Mouse (Mus musculus): ENCODE results near the gene Dnah1. TPM values are rescaled to one million over a fixed set of nuclear protein-coding genes. Genes with fewer than 3 reads are reported as not detected.

The Dnah1 gene
- total RNA-seq (2017), result 1.1 and 1.9 TPM in 2 replicates

- peak; percentile 79 to 86 for ATAC-seq (replicated peaks in 1 of 2; ENCODE audit: insufficient read depth in 1 of 2, low FRiP score in 2 of 2, low TSS enrichment in 1 of 2, low read depth in 1 of 2, poor library complexity in 2 of 2, severe bottlenecking in 2 of 2)
Observed at GRCm38 (mm10) chr14:31323849-31324792, at the start of gene Dnah1. Dnah1 (minus strand) TSS chr14:31323896.

GRCm38 (mm10) chr14:31369377-31369776, 45.7 kb upstream of the Dnah1 start:
- no peak for ATAC-seq (replicated peaks in 1 of 2; ENCODE audit: insufficient read depth in 1 of 2, low FRiP score in 2 of 2, low TSS enrichment in 1 of 2, low read depth in 1 of 2, poor library complexity in 2 of 2, severe bottlenecking in 2 of 2)

GRCm38 (mm10) chr14:31367951-31368350, 44.3 kb upstream of the Dnah1 start:
- no peak for ATAC-seq (replicated peaks in 1 of 2; ENCODE audit: insufficient read depth in 1 of 2, low FRiP score in 2 of 2, low TSS enrichment in 1 of 2, low read depth in 1 of 2, poor library complexity in 2 of 2, severe bottlenecking in 2 of 2)

GRCm38 (mm10) chr14:31365350-31365749, 41.7 kb upstream of the Dnah1 start:
- peak in 1 of 2 experiments; percentile 42; a peak in 1 of 4 replicates for ATAC-seq (replicated peaks in 1 of 2; ENCODE audit: insufficient read depth in 1 of 2, low FRiP score in 2 of 2, low TSS enrichment in 1 of 2, low read depth in 1 of 2, poor library complexity in 2 of 2, severe bottlenecking in 2 of 2)

- ATAC-seq (replicated peaks in 1 of 2; ENCODE audit: insufficient read depth in 1 of 2, low FRiP score in 2 of 2, low TSS enrichment in 1 of 2, low read depth in 1 of 2, poor library complexity in 2 of 2, severe bottlenecking in 2 of 2), result no peak
Observed at GRCm38 (mm10) chr14:31364589-31364988, 40.9 kb upstream of the Dnah1 start.

- ATAC-seq (replicated peaks in 1 of 2; ENCODE audit: insufficient read depth in 1 of 2, low FRiP score in 2 of 2, low TSS enrichment in 1 of 2, low read depth in 1 of 2, poor library complexity in 2 of 2, severe bottlenecking in 2 of 2), result no peak
Observed at GRCm38 (mm10) chr14:31362236-31362635, 38.5 kb upstream of the Dnah1 start.

- ATAC-seq (replicated peaks in 1 of 2; ENCODE audit: insufficient read depth in 1 of 2, low FRiP score in 2 of 2, low TSS enrichment in 1 of 2, low read depth in 1 of 2, poor library complexity in 2 of 2, severe bottlenecking in 2 of 2), result no peak
Observed at GRCm38 (mm10) chr14:31345367-31345766, 21.7 kb upstream of the Dnah1 start.

- ATAC-seq (replicated peaks in 1 of 2; ENCODE audit: insufficient read depth in 1 of 2, low FRiP score in 2 of 2, low TSS enrichment in 1 of 2, low read depth in 1 of 2, poor library complexity in 2 of 2, severe bottlenecking in 2 of 2), result no peak
Observed at GRCm38 (mm10) chr14:31343241-31343640, 19.5 kb upstream of the Dnah1 start.

GRCm38 (mm10) chr14:31337947-31338346, 14.3 kb upstream of the Dnah1 start:
- no peak for ATAC-seq (replicated peaks in 1 of 2; ENCODE audit: insufficient read depth in 1 of 2, low FRiP score in 2 of 2, low TSS enrichment in 1 of 2, low read depth in 1 of 2, poor library complexity in 2 of 2, severe bottlenecking in 2 of 2)

- ATAC-seq (replicated peaks in 1 of 2; ENCODE audit: insufficient read depth in 1 of 2, low FRiP score in 2 of 2, low TSS enrichment in 1 of 2, low read depth in 1 of 2, poor library complexity in 2 of 2, severe bottlenecking in 2 of 2), result no peak
Observed at GRCm38 (mm10) chr14:31337406-31337805, 13.7 kb upstream of the Dnah1 start.

GRCm38 (mm10) chr14:31336369-31337155, 12.9 kb upstream of the Dnah1 start, which contains the start of gene Capn7:
Capn7 (plus strand) TSS chr14:31336638.
- peak; percentile 98 for ATAC-seq (replicated peaks in 1 of 2; ENCODE audit: insufficient read depth in 1 of 2, low FRiP score in 2 of 2, low TSS enrichment in 1 of 2, low read depth in 1 of 2, poor library complexity in 2 of 2, severe bottlenecking in 2 of 2)

GRCm38 (mm10) chr14:31335765-31336164, 12.1 kb upstream of the Dnah1 start:
- no peak for ATAC-seq (replicated peaks in 1 of 2; ENCODE audit: insufficient read depth in 1 of 2, low FRiP score in 2 of 2, low TSS enrichment in 1 of 2, low read depth in 1 of 2, poor library complexity in 2 of 2, severe bottlenecking in 2 of 2)

GRCm38 (mm10) chr14:31330957-31331356, 7.3 kb upstream of the Dnah1 start:
- no peak for ATAC-seq (replicated peaks in 1 of 2; ENCODE audit: insufficient read depth in 1 of 2, low FRiP score in 2 of 2, low TSS enrichment in 1 of 2, low read depth in 1 of 2, poor library complexity in 2 of 2, severe bottlenecking in 2 of 2)

- ATAC-seq (replicated peaks in 1 of 2; ENCODE audit: insufficient read depth in 1 of 2, low FRiP score in 2 of 2, low TSS enrichment in 1 of 2, low read depth in 1 of 2, poor library complexity in 2 of 2, severe bottlenecking in 2 of 2), result no peak
Observed at GRCm38 (mm10) chr14:31329741-31330140, 6.0 kb upstream of the Dnah1 start.

GRCm38 (mm10) chr14:31327681-31328080, 4.0 kb upstream of the Dnah1 start:
- ATAC-seq (replicated peaks in 1 of 2; ENCODE audit: insufficient read depth in 1 of 2, low FRiP score in 2 of 2, low TSS enrichment in 1 of 2, low read depth in 1 of 2, poor library complexity in 2 of 2, severe bottlenecking in 2 of 2), result no peak

- no peak for ATAC-seq (replicated peaks in 1 of 2; ENCODE audit: insufficient read depth in 1 of 2, low FRiP score in 2 of 2, low TSS enrichment in 1 of 2, low read depth in 1 of 2, poor library complexity in 2 of 2, severe bottlenecking in 2 of 2)
Observed at GRCm38 (mm10) chr14:31327196-31327595, 3.5 kb upstream of the Dnah1 start.

- ATAC-seq (replicated peaks in 1 of 2; ENCODE audit: insufficient read depth in 1 of 2, low FRiP score in 2 of 2, low TSS enrichment in 1 of 2, low read depth in 1 of 2, poor library complexity in 2 of 2, severe bottlenecking in 2 of 2), result no peak
Observed at GRCm38 (mm10) chr14:31326770-31327169, 3.1 kb upstream of the Dnah1 start.

GRCm38 (mm10) chr14:31325551-31325950, 1.9 kb upstream of the Dnah1 start:
- ATAC-seq (replicated peaks in 1 of 2; ENCODE audit: insufficient read depth in 1 of 2, low FRiP score in 2 of 2, low TSS enrichment in 1 of 2, low read depth in 1 of 2, poor library complexity in 2 of 2, severe bottlenecking in 2 of 2), result no peak
